Mouse (Mus musculus) hematopoietic stem cell, adult 5-6 weeks (primary cell): ENCODE measurements around the gene Dspp. TPM values are rescaled to one million over a fixed set of nuclear protein-coding genes. Genes with fewer than 3 reads are reported as not detected.
A peak's percentile ranks its signal among the peaks of the same experiment; 100 is the strongest.

Source experiments
- ATAC-seq, 2 experiments: fragments of 125-278 bp in 1 of 2; replicated peaks in 1 of 2; 2 replicates each; pipeline ENCODE4 v1.8.0; 2016 to 2017; ENCODE audit warnings: inconsistent platforms in 2 of 2, mild to moderate bottlenecking in 2 of 2, moderate number of reproducible peaks in 2 of 2, low read depth in 1 of 2, moderate TSS enrichment in 1 of 2; ENCODE audit not compliant: low FRiP score in 2 of 2, poor library complexity in 2 of 2, severe bottlenecking in 2 of 2, insufficient read depth in 1 of 2, low TSS enrichment in 1 of 2
- total RNA-seq: library from RNA; stranded (forward); fragments of 172-1452, 232-1000 nt; gene quantifications from 2 replicates; pipeline ENCODE4 v1.2.3, GENCODE M21; 2017

The Dspp gene
- total RNA-seq, 1 experiment from 2014 or later = not detected

GRCm38 (mm10) chr5:104163536-104163935 lies 7.0 kb upstream of the Dspp start:
- ATAC-seq = no peak

- no peak for ATAC-seq
Measured at GRCm38 (mm10) chr5:104173094-104173493, 2.6 kb downstream of the Dspp start.

GRCm38 (mm10) chr5:104183743-104184142 lies 13.2 kb downstream of the Dspp start:
- no peak for ATAC-seq

GRCm38 (mm10) chr5:104187281-104187680 lies 16.8 kb downstream of the Dspp start:
- no peak for ATAC-seq

- no peak for ATAC-seq
Measured at GRCm38 (mm10) chr5:104195086-104195485, 24.6 kb downstream of the Dspp start.

GRCm38 (mm10) chr5:104201153-104201950 lies 30.8 kb downstream of the Dspp start:
- ATAC-seq = no peak

- ATAC-seq = peak; percentile 53 to 74; a peak in 3 of 4 replicates
Measured at GRCm38 (mm10) chr5:104202351-104202750, 31.8 kb downstream of the Dspp start, which contains the start of gene Dmp1. Gene Dmp1 (plus strand): TSS chr5:104202613.

- no peak for ATAC-seq
Measured at GRCm38 (mm10) chr5:104212531-104212930, 42.0 kb downstream of the Dspp start.

- no peak for ATAC-seq
Measured at GRCm38 (mm10) chr5:104218926-104219325, 48.4 kb downstream of the Dspp start.

GRCm38 (mm10) chr5:104224299-104224698 lies 53.8 kb downstream of the Dspp start:
- no peak for ATAC-seq

- no peak for ATAC-seq
Measured at GRCm38 (mm10) chr5:104224750-104225149, 54.2 kb downstream of the Dspp start.

- no peak for ATAC-seq
Measured at GRCm38 (mm10) chr5:104228497-104228896, 58.0 kb downstream of the Dspp start.

Other genes starting within 250 kb of the Dspp start
- gene Hsd17b13, start 193.3 kb upstream of the Dspp start, total RNA-seq = not detected in 2 replicates
- gene Hsd17b11, start 148.8 kb upstream of the Dspp start, total RNA-seq = 56.7 and 66.1 TPM in 2 replicates
- gene Nudt9, start 124.4 kb upstream of the Dspp start, total RNA-seq = 36.6 and 71.8 TPM in 2 replicates
- gene Gm17660, start 93.1 kb upstream of the Dspp start, total RNA-seq = not detected in 2 replicates
- gene Sparcl1, start 57.0 kb upstream of the Dspp start, total RNA-seq = not detected in 2 replicates
- gene Dmp1, start 31.9 kb downstream of the Dspp start, total RNA-seq = 0.74 TPM in 1 of 2 replicates, not detected in the other
- gene Ibsp, start 128.5 kb downstream of the Dspp start, total RNA-seq = 0.05 and 1.1 TPM in 2 replicates
- not detected in 2 replicates for gene Mepe, start 154.6 kb downstream of the Dspp start, total RNA-seq